In genomic region chr13:73771131-73771530, GRCm38 (mm10) we compare ENCODE assay signal across 14 mouse cellular contexts. TPM values are rescaled to one million over a fixed set of nuclear protein-coding genes. Genes with fewer than 3 reads are reported as not detected.
DNase-seq lines count a peak whose midpoint lies in the region.
"Had no signal": no experiment of that assay in that cellular context is flagged by ENCODE, and none has a peak within 500 bp of the region (broad histone marks: within the 10 kb centered on the region; RNA-seq: fewer than 3 reads in every experiment).

No protein-coding gene starts in this region.

- peak; percentile 30 to 36 for DNase-seq in adrenal gland, postnatal 36 days
- no peak for DNase-seq in adrenal gland, postnatal 4 days (ENCODE audit: low spot score in 2 of 2)
- peak; percentile 53 for DNase-seq in kidney, adult 11 months
- no peak for DNase-seq in kidney, postnatal 10 days
- DNase-seq in 416B (ENCODE audit: low read depth) = peak; percentile 59
- peak; percentile 41 to 72 for DNase-seq in kidney, postnatal 25 days
- DNase-seq in thymus, postnatal 0 days (ENCODE audit: low spot score) = no peak
- DNase-seq in cerebellum, adult 11 months = no peak
- DNase-seq: cerebellum, adult 18-20 months; heart, postnatal 36 days; layer of hippocampus, adult 9-11 months; left cerebral cortex, postnatal 4 days; lung, adult 2 months; lung, postnatal 4 days had no signal

RNA-seq across cellular contexts. Expression of gene Slc12a7, which starts 38.2 kb away (rescaled TPM):
- total RNA-seq in adrenal gland, postnatal 36 days (2021) = 10 to 100 TPM; 35.8 to 36.6 TPM
- 10 to 100 TPM; 43.2 to 44.1 TPM for total RNA-seq in adrenal gland, postnatal 4 days (2021)
- polyA plus RNA-seq in thymus, postnatal 0 days (2015; fragmentation: Nextera tagmentation; extraction: Ambion mirVana) = 27.7 and 33.8 TPM in 2 replicates

Comparison
In these comparisons a context has a peak if more than half of its experiments do, and no peak if none do; other contexts are left out.
1. DNase-seq: peak in adrenal gland, postnatal 36 days (2 of 2), kidney, adult 11 months (single experiment), 416B (single experiment) and kidney, postnatal 25 days (2 of 2); none in adrenal gland, postnatal 4 days (0 of 2), kidney, postnatal 10 days (single experiment), thymus, postnatal 0 days (single experiment) and cerebellum, adult 11 months (single experiment).